ENCODE assay signal across 9 mouse cellular contexts in the genomic region with DNA sequence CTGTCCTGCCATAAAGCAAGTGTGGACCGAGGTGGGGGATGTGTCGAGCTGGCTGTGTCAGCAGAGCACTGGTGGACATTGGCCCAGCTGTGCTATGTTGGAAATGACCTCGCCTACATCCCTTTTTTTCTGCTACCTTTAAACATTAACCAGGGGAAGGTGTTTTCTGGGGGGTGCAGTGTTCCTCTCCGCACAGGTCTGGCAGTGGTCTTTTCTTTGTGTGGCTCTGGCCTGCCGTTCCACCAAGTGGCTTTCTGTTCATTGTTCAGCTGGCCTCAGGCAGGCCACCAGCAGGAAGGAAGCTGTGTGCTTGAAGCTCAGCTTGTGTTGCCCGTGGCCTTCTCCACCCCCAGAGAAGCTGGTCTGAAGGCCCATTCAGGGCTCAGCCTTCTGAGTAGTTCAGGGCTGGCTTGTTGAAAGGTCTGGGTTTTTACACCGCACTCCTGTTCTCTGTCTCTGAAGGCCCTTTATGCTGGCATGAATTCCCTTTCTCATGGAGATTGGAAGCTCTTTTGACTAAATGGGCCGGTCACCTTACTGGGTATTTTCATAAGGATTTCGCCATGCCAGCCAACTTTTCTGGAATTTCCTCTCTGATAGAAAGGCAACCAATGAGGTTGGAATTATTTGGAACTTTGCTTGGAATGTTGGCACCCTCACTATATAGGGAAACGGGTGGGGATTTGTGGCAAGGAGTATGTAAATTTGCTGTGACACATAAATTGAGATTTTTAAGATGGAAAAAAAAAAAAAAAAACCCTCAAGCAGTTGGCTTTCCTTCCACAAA. TPM values are rescaled to one million over a fixed set of nuclear protein-coding genes. Genes with fewer than 3 reads are reported as not detected.
DNase-seq lines count a peak whose midpoint lies in the region; ATAC-seq and TF ChIP-seq lines count a peak whose summit lies in the region.
"Had no signal": no experiment of that assay in that cellular context is flagged by ENCODE, and none has a peak within 500 bp of the region (broad histone marks: within the 10 kb centered on the region; RNA-seq: fewer than 3 reads in every experiment).

No protein-coding gene starts in this region.

- no peaks in the 10 kb centered on the region for H3K36me3 ChIP-seq in embryonic facial prominence, embryonic 15.5 days
- no peaks in the 10 kb centered on the region for H3K36me3 ChIP-seq in hindbrain, embryonic 10.5 days
- no peaks in the 10 kb centered on the region for H3K36me3 ChIP-seq in limb, embryonic 13.5 days
- no peaks in the 10 kb centered on the region for H3K36me3 ChIP-seq in neural tube, embryonic 14.5 days (ENCODE audit: control insufficient read depth, insufficient read depth, low read length)

- no peaks in the 10 kb centered on the region for H3K27me3 ChIP-seq in embryonic facial prominence, embryonic 15.5 days
- no peaks in the 10 kb centered on the region for H3K27me3 ChIP-seq in hindbrain, embryonic 10.5 days (ENCODE audit: insufficient read depth, poor library complexity, severe bottlenecking)
- H3K27me3 ChIP-seq in limb, embryonic 13.5 days, result no peaks in the 10 kb centered on the region
- H3K27me3 ChIP-seq in neural tube, embryonic 14.5 days (ENCODE audit: control insufficient read depth, insufficient read depth, low read length), result no peaks in the 10 kb centered on the region

- H3K4me3 ChIP-seq in gastrocnemius, adult 2 months, result no peak overlapping the region
- no peak overlapping the region for H3K4me3 ChIP-seq in embryonic facial prominence, embryonic 15.5 days (replicated peaks)
- H3K4me3 ChIP-seq in hindbrain, embryonic 10.5 days, result no peak overlapping the region
- no peak overlapping the region for H3K4me3 ChIP-seq in limb, embryonic 13.5 days
- H3K4me3 ChIP-seq in neural tube, embryonic 14.5 days (ENCODE audit: low read depth, low read length), result no peak overlapping the region

- 0 out of 2 replicates have a peak overlapping the region, but pooled peaks have one; percentile 8 for H3K4me2 ChIP-seq in embryonic facial prominence, embryonic 15.5 days (replicated peaks)
- peak overlapping the region; percentile 44 for H3K4me2 ChIP-seq in limb, embryonic 13.5 days (replicated peaks)
- H3K4me2 ChIP-seq in neural tube, embryonic 14.5 days (ENCODE audit: low read depth, low read length), result no peak overlapping the region

- H3K9ac ChIP-seq in embryonic facial prominence, embryonic 15.5 days, result no peak overlapping the region
- peak overlapping the region; percentile 32 for H3K9ac ChIP-seq in limb, embryonic 13.5 days
- H3K9ac ChIP-seq in neural tube, embryonic 14.5 days (replicated peaks; ENCODE audit: low read depth, low read length), result no peak overlapping the region

- no peak for TF ChIP-seq CTCF in gastrocnemius, adult 2 months (IDR thresholded peaks at IDR 0.05)

- intact Hi-C loops in gastrocnemius, adult 2 months (cut with DNase I), result no loop called here

- no peak for DNase-seq in gastrocnemius, adult 2 months
- DNase-seq in gastrocnemius, postnatal 25 days, result no peak
- DNase-seq in hindbrain, embryonic 10.5 days (ENCODE audit: low spot score), result peak; percentile 35
- DNase-seq in left cerebral cortex, adult 11 months (ENCODE audit: low spot score), result no peak
- DNase-seq in thymus, adult 18-20 months, result no peak

- 38% methylated on average over 10 of the region's 10 CpGs for WGBS in embryonic facial prominence, embryonic 15.5 days
- WGBS in hindbrain, embryonic 10.5 days, result 41% methylated on average over 10 of the region's 10 CpGs
- 37% methylated on average over 10 of the region's 10 CpGs for WGBS in limb, embryonic 13.5 days
- WGBS in neural tube, embryonic 14.5 days, result 23% methylated on average over 10 of the region's 10 CpGs

- peak overlapping the region; percentile 76 for H3K27ac ChIP-seq in gastrocnemius, adult 2 months
- H3K27ac ChIP-seq in embryonic facial prominence, embryonic 15.5 days (replicated peaks), result peak overlapping the region; percentile 82
- peak overlapping the region; percentile 84 for H3K27ac ChIP-seq in hindbrain, embryonic 10.5 days
- peak overlapping the region; percentile 95 for H3K27ac ChIP-seq in limb, embryonic 13.5 days
- peak overlapping the region; percentile 36; the same call in 1 of the 2 replicates for H3K27ac ChIP-seq in neural tube, embryonic 14.5 days (ENCODE audit: low read depth, low read length)

- peaks cover 48% of the 10 kb centered on the region for H3K4me1 ChIP-seq in embryonic facial prominence, embryonic 15.5 days
- peaks cover 34% of the 10 kb centered on the region for H3K4me1 ChIP-seq in hindbrain, embryonic 10.5 days (replicated peaks)
- H3K4me1 ChIP-seq in limb, embryonic 13.5 days, result peaks cover 72% of the 10 kb centered on the region
- peaks cover 15% of the 10 kb centered on the region for H3K4me1 ChIP-seq in neural tube, embryonic 14.5 days (ENCODE audit: control insufficient read depth, insufficient read depth, low read length)

- peak; percentile 66; the same call in 1 of the 2 replicates for ATAC-seq in embryonic facial prominence, embryonic 15.5 days (ENCODE audit: insufficient number of reproducible peaks, low FRiP score, low TSS enrichment, low read depth)
- ATAC-seq in limb, embryonic 13.5 days (ENCODE audit: low FRiP score, low read depth), result peak; percentile 63
- ATAC-seq in neural tube, embryonic 14.5 days (ENCODE audit: low read depth), result peak; percentile 42; the same call in 1 of the 2 replicates

- H3K9me3 ChIP-seq in embryonic facial prominence, embryonic 15.5 days (replicated peaks), result no peaks in the 10 kb centered on the region
- H3K9me3 ChIP-seq in hindbrain, embryonic 10.5 days, result no peaks in the 10 kb centered on the region
- H3K9me3 ChIP-seq in limb, embryonic 13.5 days, result no peaks in the 10 kb centered on the region
- H3K9me3 ChIP-seq in neural tube, embryonic 14.5 days (ENCODE audit: control insufficient read depth, low read length), result no peaks in the 10 kb centered on the region

RNA-seq across cellular contexts. Expression of gene Flnb, which starts 8.6 kb away (rescaled TPM):
- total RNA-seq in gastrocnemius, adult 2 months (2021), result 10 to 100 TPM in 1 of 2 experiments, 1 to 10 TPM in 1; 6.0 to 11.0 TPM
- total RNA-seq in gastrocnemius, postnatal 25 days (2021), result 10 to 100 TPM in 1 of 2 experiments, 1 to 10 TPM in 1; 9.2 to 11.6 TPM
- 22.2 and 22.7 TPM in 2 replicates for polyA plus RNA-seq in embryonic facial prominence, embryonic 15.5 days (2015; fragmentation: Nextera tagmentation; extraction: Ambion mirVana)
- polyA plus RNA-seq in hindbrain, embryonic 10.5 days (2016; fragmentation: Nextera tagmentation; extraction: Ambion mirVana), result 17.2 and 19.8 TPM in 2 replicates
- 44.2 and 45.3 TPM in 2 replicates for polyA plus RNA-seq in limb, embryonic 13.5 days (2015; fragmentation: Nextera tagmentation; extraction: Ambion mirVana)
- 7.0 and 9.0 TPM in 2 replicates for polyA plus RNA-seq in neural tube, embryonic 14.5 days (2014; fragmentation: Nextera tagmentation; extraction: Ambion mirVana)

RNA-seq across cellular contexts. Expression of gene Gm26661, which starts 35.0 kb away (rescaled TPM):
- not detected for total RNA-seq in gastrocnemius, adult 2 months (2021)
- not detected for total RNA-seq in gastrocnemius, postnatal 25 days (2021)
- polyA plus RNA-seq in embryonic facial prominence, embryonic 15.5 days (2015; fragmentation: Nextera tagmentation; extraction: Ambion mirVana), result not detected in 2 replicates
- polyA plus RNA-seq in hindbrain, embryonic 10.5 days (2016; fragmentation: Nextera tagmentation; extraction: Ambion mirVana), result not detected in 2 replicates
- not detected in 2 replicates for polyA plus RNA-seq in limb, embryonic 13.5 days (2015; fragmentation: Nextera tagmentation; extraction: Ambion mirVana)
- not detected in 2 replicates for polyA plus RNA-seq in neural tube, embryonic 14.5 days (2014; fragmentation: Nextera tagmentation; extraction: Ambion mirVana)
- total RNA-seq: left cerebral cortex, adult 8-10 months had no signal

Comparison
In these comparisons a context has a peak if more than half of its experiments do, and no peak if none do; other contexts are left out.
1. H3K27ac ChIP-seq: peak in every context shown above with its lines; median percentile 95 in limb, embryonic 13.5 days; 84 in hindbrain, embryonic 10.5 days; 82 in embryonic facial prominence, embryonic 15.5 days; 76 in gastrocnemius, adult 2 months; 36 in neural tube, embryonic 14.5 days.